Mouse (Mus musculus) brain, adult 2 months (tissue): Measurements from ENCODE around the gene Kazald1.
"Not testable (repeated sequence)": the region's sequence is repeated elsewhere in the genome, so short reads cannot be mapped to it uniquely, and the experiment has no call there.

Experiments
- DNase-seq: peaks from one replicate; pipeline ENCODE4 v3.0.0; 2011; ENCODE audit warnings: low read depth, low spot score

The Kazald1 gene

DNA sequence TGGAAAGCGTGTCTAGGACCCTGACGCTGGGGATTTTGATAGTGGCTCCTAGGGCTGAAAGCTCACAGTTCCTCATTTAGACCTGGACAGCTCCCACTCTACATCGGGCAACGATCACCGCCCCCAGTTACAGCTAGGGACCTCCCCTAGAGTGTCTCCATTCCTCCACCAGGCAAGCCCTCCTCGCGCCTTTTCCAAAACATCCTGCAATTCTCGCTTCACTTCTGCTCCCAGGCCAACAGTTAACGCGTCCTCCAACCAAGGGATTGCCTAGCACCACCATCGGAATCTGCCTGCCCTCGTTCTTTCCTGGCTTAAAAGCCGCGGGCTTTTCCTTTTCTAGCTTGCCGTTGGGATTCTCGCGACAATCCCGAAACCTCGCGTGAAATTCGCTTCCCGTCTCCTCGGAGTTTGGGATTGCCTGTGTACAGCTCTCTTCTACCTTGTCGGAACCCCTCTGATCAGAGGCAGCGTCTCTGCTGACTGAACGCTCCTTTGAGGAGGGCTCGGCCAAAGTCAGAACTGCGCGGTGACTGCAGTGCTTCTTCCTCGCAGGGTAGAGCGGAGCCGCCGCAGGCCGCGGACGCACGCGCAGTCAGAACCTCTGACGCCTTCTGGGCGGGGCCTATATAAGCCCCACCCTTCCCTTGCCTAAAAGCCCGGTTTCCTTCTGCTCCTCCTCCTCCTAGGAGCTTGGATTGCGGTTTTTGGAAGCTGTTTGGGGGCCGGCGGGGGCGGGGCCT, at the start of gene Kazald1:
Kazald1 (plus strand) TSS at position 662 of the 743 bp plus-strand sequence.
- peak; percentile 97 for DNase-seq

DNA sequence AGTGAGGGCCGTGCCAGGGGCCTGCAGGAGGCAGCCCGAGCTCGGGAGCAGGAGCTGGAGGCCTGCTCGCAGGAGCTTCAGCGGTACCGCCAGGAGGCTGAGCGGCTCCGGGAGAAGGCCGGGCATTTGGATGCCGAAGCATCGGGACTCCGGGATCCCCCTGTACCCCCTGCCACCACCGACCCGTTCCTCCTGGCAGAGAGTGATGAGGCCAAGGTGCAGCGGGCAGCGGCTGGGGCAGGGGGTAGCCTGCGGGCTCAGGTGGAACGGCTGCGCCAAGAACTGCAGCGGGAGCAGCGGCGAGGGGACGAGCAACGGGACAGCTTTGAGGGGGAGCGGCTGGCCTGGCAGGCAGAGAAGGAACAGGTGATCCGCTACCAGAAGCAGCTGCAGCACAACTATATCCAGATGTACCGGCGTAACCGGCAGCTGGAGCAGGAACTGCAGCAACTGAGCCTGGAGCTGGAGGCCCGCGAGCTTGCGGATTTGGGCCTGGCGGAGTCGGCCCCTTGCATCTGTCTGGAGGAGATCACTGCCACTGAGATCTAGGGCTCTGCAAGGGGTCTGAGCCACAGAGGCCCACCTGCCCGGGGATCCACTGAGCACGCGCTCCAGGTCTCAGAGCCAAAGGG, 49.0 kb upstream of the Kazald1 start:
- DNase-seq = no peak

DNA sequence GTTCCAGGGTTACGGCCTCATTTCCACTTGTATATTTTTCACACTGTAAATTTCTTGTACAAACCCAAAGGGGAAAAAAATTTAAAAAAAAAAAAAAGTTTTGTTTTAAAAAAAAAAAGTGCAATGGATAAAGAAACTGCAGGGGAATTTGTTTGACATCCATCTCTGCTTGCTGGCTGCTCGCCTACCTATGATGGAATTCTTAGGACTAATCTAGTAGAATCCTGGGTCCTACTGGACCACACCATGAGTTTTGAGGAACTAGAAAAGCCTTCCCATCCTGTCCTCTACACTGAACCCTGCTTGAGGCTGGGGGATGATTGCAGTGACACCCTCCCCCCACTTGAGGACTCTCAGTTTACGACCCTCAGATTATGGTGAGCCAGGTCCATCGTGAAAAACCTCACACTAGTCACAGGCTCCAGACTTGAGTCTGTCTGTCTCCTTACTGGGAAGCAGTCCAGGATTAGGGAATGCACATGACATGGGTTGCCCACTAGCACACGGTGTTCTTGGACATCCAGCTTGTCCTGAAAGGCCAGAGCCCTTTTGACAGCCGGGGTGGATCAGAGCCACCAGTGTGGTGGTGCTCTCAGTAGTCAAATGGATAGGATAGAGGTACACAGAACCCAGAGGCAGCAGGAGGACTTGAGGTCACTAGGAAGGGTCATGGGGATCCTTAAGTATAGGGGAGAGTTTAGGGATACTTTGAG, 47.9 kb upstream of the Kazald1 start:
- DNase-seq = peak; percentile 62

GRCm38 (mm10) chr19:45027848-45028247, 47.2 kb upstream of the Kazald1 start:
- DNase-seq = peak; percentile 88

DNA sequence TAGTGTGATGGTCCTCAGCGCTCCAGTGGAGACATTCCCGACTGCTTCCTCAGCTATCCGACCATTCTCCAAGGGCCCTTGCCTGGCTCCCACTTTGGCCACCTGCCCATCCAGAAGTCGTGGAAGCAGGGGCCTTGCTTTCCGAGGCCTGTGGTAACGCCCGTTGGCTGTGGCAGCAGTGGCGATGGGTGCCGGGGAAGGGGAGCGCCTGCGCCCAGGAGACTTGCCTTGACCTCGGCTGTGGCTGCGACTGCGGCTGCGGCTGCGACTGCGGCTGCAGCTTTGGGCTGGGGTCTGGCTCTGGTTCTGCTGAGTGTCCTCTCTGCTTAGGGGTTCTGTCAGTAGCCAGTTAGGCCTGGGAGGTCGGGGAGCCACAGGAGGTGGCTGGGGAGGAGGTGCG, 46.3 kb upstream of the Kazald1 start:
- DNase-seq = no peak

DNA sequence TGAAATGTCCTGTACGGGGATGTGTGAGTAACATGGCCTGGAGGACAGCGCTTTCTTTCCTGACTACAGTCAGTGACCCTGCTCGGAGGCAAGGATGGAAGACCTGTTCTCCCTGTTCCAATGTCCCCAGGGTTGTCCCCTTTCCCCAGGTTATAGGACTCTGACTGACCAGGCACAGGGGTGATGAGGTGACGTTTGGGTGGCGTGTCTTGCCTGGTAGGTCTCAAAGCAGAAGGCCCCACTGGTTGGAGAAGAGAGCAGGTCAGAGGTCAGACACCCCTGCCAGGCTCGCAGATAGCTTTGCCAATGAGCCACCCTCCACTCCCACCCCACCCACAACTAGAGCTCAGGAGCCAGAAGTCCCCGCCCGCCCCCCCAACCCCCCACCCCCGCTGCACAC, 45.5 kb upstream of the Kazald1 start:
- no peak for DNase-seq

DNA sequence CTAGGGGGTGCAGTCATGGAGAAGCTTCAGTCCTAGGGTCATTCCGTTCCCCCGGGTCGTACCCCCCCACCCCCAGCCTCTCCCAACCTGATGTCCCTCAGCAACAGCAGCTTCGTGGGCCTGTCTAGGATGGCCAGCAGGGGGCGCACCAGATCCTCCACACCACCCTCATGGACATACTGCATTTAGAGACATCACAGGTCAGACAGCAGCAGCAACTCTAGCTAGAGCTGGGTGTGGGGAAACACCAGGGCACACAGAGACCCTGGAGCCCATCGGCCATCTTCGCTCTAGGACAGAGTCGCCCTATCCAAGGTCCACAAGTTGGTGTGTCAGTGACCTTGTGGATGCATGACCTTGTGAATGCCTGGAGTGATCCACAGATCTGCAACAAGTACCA, 44.9 kb upstream of the Kazald1 start:
- peak; percentile 79 for DNase-seq

GRCm38 (mm10) chr19:45030746-45031693, 44.0 kb upstream of the Kazald1 start:
- DNase-seq = peak; percentile 95

DNA sequence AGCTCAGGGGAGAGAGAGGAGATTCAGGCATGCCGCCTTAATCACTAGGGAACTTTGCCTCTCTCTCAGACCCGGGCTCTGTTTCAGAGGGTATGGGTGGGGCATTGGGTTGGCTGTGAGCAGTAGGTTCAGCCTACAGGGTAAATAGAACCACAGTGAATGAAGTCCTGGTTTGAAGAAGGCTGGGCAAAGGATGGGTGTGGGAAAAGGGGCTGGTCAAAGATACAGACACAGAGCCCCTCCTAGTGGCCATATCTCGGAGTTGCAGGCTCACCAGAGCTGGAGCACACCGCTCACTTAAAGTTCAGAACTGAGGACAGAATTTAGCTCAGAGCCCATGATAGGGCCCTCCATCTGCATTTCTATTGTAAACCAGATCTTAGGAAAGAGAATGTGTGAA, 43.3 kb upstream of the Kazald1 start:
- peak; percentile 92 for DNase-seq

GRCm38 (mm10) chr19:45032570-45033332, 42.3 kb upstream of the Kazald1 start:
- DNase-seq = peak; percentile 61

DNA sequence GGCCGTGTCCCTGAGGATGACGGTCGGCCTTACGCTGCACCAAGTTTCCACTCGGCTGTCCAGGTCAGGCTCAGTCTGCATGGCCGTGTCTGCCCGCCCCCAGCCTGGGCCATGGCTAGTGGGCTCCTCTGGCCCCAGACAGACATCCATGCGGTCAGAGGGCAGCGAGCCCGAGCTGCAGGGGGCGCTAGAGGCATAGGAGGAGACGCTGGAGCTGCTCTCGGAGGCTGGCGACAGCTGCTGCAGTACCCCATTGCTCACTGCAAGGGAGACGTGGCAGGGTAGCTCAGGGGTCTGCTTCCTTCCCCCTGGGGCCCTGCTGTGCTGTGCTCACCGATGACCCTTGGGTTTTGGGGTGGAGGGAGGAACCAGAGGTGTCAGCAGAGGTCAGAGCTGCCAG, 38.2 kb upstream of the Kazald1 start:
- no peak for DNase-seq

- DNase-seq = not testable (repeated sequence)
Observed at GRCm38 (mm10) chr19:45038198-45038597, 36.8 kb upstream of the Kazald1 start.

DNA sequence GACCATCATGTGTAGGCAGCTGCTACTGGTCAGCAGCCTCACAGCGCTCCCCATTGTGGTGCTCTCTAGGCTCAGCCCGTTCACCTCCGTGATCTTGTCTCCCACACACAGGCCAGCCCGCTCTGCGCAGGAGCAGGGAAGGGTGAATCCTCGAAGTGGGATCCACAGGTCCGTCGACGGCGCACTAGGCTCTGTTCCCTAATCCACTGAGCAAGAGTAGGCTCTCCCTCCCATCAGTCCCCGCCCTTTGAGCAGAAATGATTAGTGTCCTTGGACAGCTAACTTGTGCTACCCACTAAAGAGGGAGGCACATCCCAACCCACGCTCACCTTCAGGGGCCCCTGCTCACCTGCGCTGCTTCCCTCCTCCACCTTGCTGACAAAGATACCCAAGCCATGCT, 34.8 kb upstream of the Kazald1 start:
- no peak for DNase-seq

DNA sequence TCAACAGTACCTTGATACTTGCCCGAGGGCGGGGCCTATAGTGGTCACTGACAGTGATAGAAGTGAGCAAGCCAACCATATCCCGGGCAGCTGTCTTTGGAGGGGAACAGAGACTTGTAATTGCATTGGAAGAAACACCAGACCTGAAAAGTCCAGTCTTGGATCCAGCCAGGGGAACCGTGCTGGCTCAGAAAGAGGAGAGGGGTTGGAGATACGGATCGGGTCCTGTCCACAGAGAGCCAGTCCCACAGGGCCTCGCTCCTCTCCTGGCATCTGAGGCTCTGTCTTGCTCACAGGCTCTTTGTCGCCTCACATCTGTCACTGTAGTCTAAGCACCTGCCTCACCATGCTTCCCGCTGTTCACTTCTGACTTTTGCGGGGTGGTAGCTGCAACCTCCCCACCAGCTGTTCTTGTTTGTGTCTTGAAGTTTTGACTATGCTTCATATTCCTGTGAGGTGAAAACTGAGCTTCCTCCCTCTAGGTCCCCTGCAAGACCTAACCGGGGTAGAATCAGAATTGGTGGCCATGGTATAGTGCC, 30.6 kb upstream of the Kazald1 start:
- peak; percentile 58 for DNase-seq

DNA sequence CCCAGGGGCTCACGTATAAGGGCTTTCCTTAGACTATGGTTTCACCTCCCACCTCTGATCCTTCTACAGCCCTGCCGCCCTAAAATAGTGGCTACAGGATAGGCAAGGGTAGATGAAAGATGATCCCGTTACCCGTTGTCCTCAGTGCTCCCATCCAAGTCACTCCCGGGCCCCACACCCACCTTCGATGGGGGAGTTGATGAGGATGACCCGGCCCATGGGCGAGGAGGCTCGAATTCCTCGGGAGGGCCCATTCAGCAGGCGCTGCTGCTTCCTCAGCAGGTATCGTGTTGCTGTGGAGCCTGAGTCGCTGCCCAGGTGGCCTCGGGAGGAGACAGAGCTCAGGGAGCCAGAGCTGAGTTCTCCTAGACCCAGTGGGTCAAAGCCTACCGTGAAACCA, 29.8 kb upstream of the Kazald1 start:
- no peak for DNase-seq

DNA sequence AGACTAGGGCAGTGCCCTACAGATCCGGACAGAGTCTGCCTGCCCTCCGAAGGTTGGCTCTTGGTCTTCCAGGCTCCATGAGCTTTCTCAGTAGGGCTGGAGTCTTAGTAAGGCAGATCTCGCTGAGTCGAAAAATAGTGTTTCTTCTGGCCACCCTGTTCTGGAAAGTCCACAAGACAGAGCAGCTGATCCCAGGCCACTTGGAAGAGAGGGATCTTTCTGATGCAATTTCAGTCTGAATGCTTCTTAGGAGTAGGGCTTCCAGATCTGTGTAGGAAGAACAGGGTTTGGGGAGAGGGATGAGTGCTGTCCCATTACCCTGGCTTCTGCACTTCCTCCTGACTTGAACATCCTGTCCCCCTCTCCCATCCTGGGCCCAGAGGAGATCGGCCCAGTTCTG, 29.4 kb upstream of the Kazald1 start, which contains the start of gene Pdzd7:
Pdzd7 (minus strand) TSS at position 67 of the 400 bp plus-strand sequence.
- no peak for DNase-seq

GRCm38 (mm10) chr19:45046523-45047321, 28.3 kb upstream of the Kazald1 start:
- DNase-seq = peak; percentile 96

DNA sequence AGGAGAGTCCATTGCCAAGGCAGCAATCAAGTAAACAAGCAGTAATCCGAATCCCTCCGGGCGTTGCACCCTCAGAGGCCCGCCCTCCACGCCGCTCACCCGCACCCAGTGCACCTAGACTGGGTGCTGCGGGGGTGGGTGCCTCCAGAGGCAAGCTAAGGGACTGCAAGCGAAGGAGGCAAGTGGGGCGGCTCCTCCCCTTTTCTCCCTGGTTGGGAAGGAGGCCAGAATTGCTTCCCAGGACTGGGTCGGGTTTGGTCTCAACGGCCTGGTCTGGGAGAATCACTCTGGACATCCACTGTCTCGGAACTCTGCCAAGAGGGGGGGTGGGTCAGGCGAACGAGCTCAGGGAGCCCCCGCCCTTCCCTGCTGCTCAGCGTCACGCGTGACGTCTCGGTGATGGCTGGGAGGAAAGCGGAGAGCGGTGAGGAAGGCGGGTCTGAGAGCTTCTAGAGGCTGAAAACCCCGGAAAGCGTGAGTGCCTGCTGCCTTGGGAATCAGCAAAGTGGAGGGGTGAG, 27.6 kb upstream of the Kazald1 start, which contains the start of gene Sfxn3:
Sfxn3 (plus strand) TSS at position 87 of the 518 bp plus-strand sequence.
- DNase-seq = peak; percentile 97
